Comparison of ENCODE assay signal across 25 mouse cellular contexts in genomic region chr5:81159013-81159412, GRCm38 (mm10).
DNase-seq lines count a peak whose midpoint lies in the region; ATAC-seq and TF ChIP-seq lines count a peak whose summit lies in the region.
"Had no signal": no experiment of that assay in that cellular context is flagged by ENCODE, and none has a peak within 500 bp of the region (broad histone marks: within the 10 kb centered on the region; RNA-seq: fewer than 3 reads in every experiment).

No protein-coding gene starts in this region.

- DNase-seq in cerebellum, postnatal 10 days, result peak; percentile 64 to 71
- DNase-seq in cerebellum, postnatal 36 days, result no peak
- no peak for DNase-seq in forebrain, embryonic 11.5 days (ENCODE audit: low spot score)
- peak in 1 of 2 experiments; percentile 14 for DNase-seq in layer of hippocampus, adult 2 months (ENCODE audit: low spot score in 2 of 2)
- DNase-seq in layer of hippocampus, adult 9-11 months, result no peak
- DNase-seq in midbrain, postnatal 0 days (ENCODE audit: low spot score), result peak; percentile 45
- DNase-seq in midbrain, embryonic 11.5 days (ENCODE audit: low spot score, missing footprints), result no peak
- DNase-seq: adrenal gland, adult 8-10 months; adrenal gland, postnatal 25 days; cerebellum, adult 2 months; cerebellum, adult 9-11 months; embryo, embryonic 11 days; forebrain, postnatal 0 days; gastrocnemius, adult 2 months; gastrocnemius, postnatal 14 days; heart, adult 11 months had no signal

- ATAC-seq in forebrain, embryonic 16.5 days, result 0 out of 2 replicates have a peak, but pooled peaks have one; percentile 9
- ATAC-seq in forebrain, embryonic 11.5 days (replicated peaks; ENCODE audit: low FRiP score), result no peak
- no peak for ATAC-seq in midbrain, postnatal 0 days (ENCODE audit: low FRiP score)
- no peak for ATAC-seq in midbrain, embryonic 11.5 days (ENCODE audit: low FRiP score)
- ATAC-seq: activated CD4-positive, CD25-positive, alpha-beta regulatory T cell, adult 4 months; forebrain, embryonic 13.5 days; forebrain, postnatal 0 days; intestine, embryonic 15.5 days had no signal

- H3K4me1 ChIP-seq in forebrain, embryonic 16.5 days (replicated peaks; ENCODE audit: control insufficient read depth, insufficient read depth, low read length), result peaks cover 10% of the 10 kb centered on the region
- H3K4me1 ChIP-seq in forebrain, embryonic 11.5 days (replicated peaks; ENCODE audit: control insufficient read depth, insufficient read depth, low read length), result no peaks in the 10 kb centered on the region; the same call in 1 of the 2 replicates
- no peaks in the 10 kb centered on the region for H3K4me1 ChIP-seq in midbrain, postnatal 0 days (ENCODE audit: insufficient read depth, low read length)
- peaks cover 14% of the 10 kb centered on the region for H3K4me1 ChIP-seq in midbrain, embryonic 11.5 days (ENCODE audit: control insufficient read depth, insufficient read depth, low read length)
- H3K4me1 ChIP-seq: intestine, embryonic 15.5 days had no signal

- TF ChIP-seq CTCF in layer of hippocampus, adult 2 months (conservative IDR thresholded peaks at IDR 0.05), result no peak
- TF ChIP-seq CTCF in midbrain, postnatal 0 days (IDR thresholded peaks at IDR 0.05), result no peak

- H3K4me3 ChIP-seq in forebrain, embryonic 16.5 days (replicated peaks; ENCODE audit: low read length), result no peak overlapping the region
- no peak overlapping the region for H3K4me3 ChIP-seq in forebrain, embryonic 11.5 days (ENCODE audit: low read depth, low read length)
- H3K4me3 ChIP-seq in layer of hippocampus, adult 2 months, result peak overlapping the region; percentile 32
- H3K4me3 ChIP-seq in midbrain, postnatal 0 days (ENCODE audit: low read depth, low read length), result no peak overlapping the region
- no peak overlapping the region for H3K4me3 ChIP-seq in midbrain, embryonic 11.5 days (ENCODE audit: low read depth, low read length)
- H3K4me3 ChIP-seq: embryonic facial prominence, embryonic 10.5 days; embryonic facial prominence, embryonic 13.5 days; erythroblast, embryonic 14.5 days; forebrain, embryonic 13.5 days; gastrocnemius, adult 2 months; hindbrain, embryonic 13.5 days; intestine, embryonic 15.5 days had no signal

- H3K9ac ChIP-seq in forebrain, embryonic 16.5 days (replicated peaks; ENCODE audit: low read depth, low read length), result no peak overlapping the region
- no peak overlapping the region for H3K9ac ChIP-seq in forebrain, embryonic 11.5 days (ENCODE audit: low read length)
- no peak overlapping the region for H3K9ac ChIP-seq in midbrain, postnatal 0 days (replicated peaks; ENCODE audit: low read length, poor library complexity, severe bottlenecking)
- H3K9ac ChIP-seq in midbrain, embryonic 11.5 days (ENCODE audit: low read length), result no peak overlapping the region
- H3K9ac ChIP-seq: embryonic facial prominence, embryonic 13.5 days; forebrain, embryonic 13.5 days; forebrain, postnatal 0 days; hindbrain, embryonic 13.5 days; intestine, embryonic 15.5 days had no signal

- no peak overlapping the region for H3K27ac ChIP-seq in forebrain, embryonic 16.5 days (ENCODE audit: low read length)
- no peak overlapping the region for H3K27ac ChIP-seq in forebrain, embryonic 11.5 days (ENCODE audit: low read depth, low read length)
- H3K27ac ChIP-seq in layer of hippocampus, adult 2 months, result peak overlapping the region; percentile 4; the same call in 1 of the 2 replicates
- no peak overlapping the region for H3K27ac ChIP-seq in midbrain, postnatal 0 days (ENCODE audit: low read depth, low read length)
- H3K27ac ChIP-seq in midbrain, embryonic 11.5 days (ENCODE audit: low read depth, low read length), result no peak overlapping the region
- H3K27ac ChIP-seq: embryonic facial prominence, embryonic 10.5 days; embryonic facial prominence, embryonic 13.5 days; forebrain, embryonic 13.5 days; gastrocnemius, adult 2 months; hindbrain, embryonic 13.5 days; intestine, embryonic 15.5 days had no signal

- H3K36me3 ChIP-seq in forebrain, embryonic 16.5 days (ENCODE audit: control insufficient read depth, insufficient read depth), result no peaks in the 10 kb centered on the region
- H3K36me3 ChIP-seq in forebrain, embryonic 11.5 days (ENCODE audit: control insufficient read depth, insufficient read depth, low read length), result no peaks in the 10 kb centered on the region
- H3K36me3 ChIP-seq in midbrain, postnatal 0 days (ENCODE audit: insufficient read depth, low read length), result no peaks in the 10 kb centered on the region
- H3K36me3 ChIP-seq in midbrain, embryonic 11.5 days (ENCODE audit: control insufficient read depth, insufficient read depth, low read length), result no peaks in the 10 kb centered on the region
- H3K36me3 ChIP-seq: embryonic facial prominence, embryonic 10.5 days; embryonic facial prominence, embryonic 13.5 days; hindbrain, embryonic 13.5 days; intestine, embryonic 15.5 days had no signal

- WGBS in forebrain, embryonic 16.5 days, result 82% methylated on average over 12 of the region's 12 CpGs
- WGBS in forebrain, embryonic 11.5 days, result 88% methylated on average over 12 of the region's 12 CpGs
- WGBS in midbrain, postnatal 0 days, result 82% methylated on average over 12 of the region's 12 CpGs
- 88% methylated on average over 12 of the region's 12 CpGs for WGBS in midbrain, embryonic 11.5 days

- H3K27me3 ChIP-seq in forebrain, embryonic 16.5 days (replicated peaks; ENCODE audit: control insufficient read depth, insufficient read depth, low read length), result no peaks in the 10 kb centered on the region
- H3K27me3 ChIP-seq in forebrain, embryonic 11.5 days (ENCODE audit: control insufficient read depth, insufficient read depth, low read length), result peaks cover 5% of the 10 kb centered on the region; the same call in 1 of the 2 replicates
- H3K27me3 ChIP-seq in midbrain, postnatal 0 days (ENCODE audit: insufficient read depth, low read length), result no peaks in the 10 kb centered on the region
- H3K27me3 ChIP-seq in midbrain, embryonic 11.5 days (ENCODE audit: control insufficient read depth, insufficient read depth, low read length), result no peaks in the 10 kb centered on the region
- H3K27me3 ChIP-seq: embryonic facial prominence, embryonic 13.5 days; hindbrain, embryonic 13.5 days; intestine, embryonic 15.5 days had no signal

- H3K9me3 ChIP-seq in forebrain, embryonic 16.5 days (ENCODE audit: control insufficient read depth, low read length), result no peaks in the 10 kb centered on the region
- no peaks in the 10 kb centered on the region for H3K9me3 ChIP-seq in forebrain, embryonic 11.5 days (ENCODE audit: control insufficient read depth, low read length)
- no peaks in the 10 kb centered on the region for H3K9me3 ChIP-seq in midbrain, postnatal 0 days (ENCODE audit: low read length)
- H3K9me3 ChIP-seq in midbrain, embryonic 11.5 days (ENCODE audit: control insufficient read depth, low read length), result no peaks in the 10 kb centered on the region
- H3K9me3 ChIP-seq: embryonic facial prominence, embryonic 10.5 days; embryonic facial prominence, embryonic 13.5 days; forebrain, embryonic 13.5 days; hindbrain, embryonic 13.5 days; intestine, embryonic 15.5 days had no signal

- no peak overlapping the region for H3K4me2 ChIP-seq in forebrain, embryonic 16.5 days (ENCODE audit: low read length)
- H3K4me2 ChIP-seq in forebrain, embryonic 11.5 days (ENCODE audit: low read depth, low read length, severe bottlenecking), result no peak overlapping the region
- no peak overlapping the region for H3K4me2 ChIP-seq in midbrain, postnatal 0 days (ENCODE audit: low read depth, low read length, poor library complexity, severe bottlenecking)
- H3K4me2 ChIP-seq in midbrain, embryonic 11.5 days, result no peak overlapping the region
- H3K4me2 ChIP-seq: embryonic facial prominence, embryonic 13.5 days; forebrain, embryonic 13.5 days; heart, embryonic 11.5 days; hindbrain, embryonic 13.5 days; intestine, embryonic 15.5 days had no signal

Comparison
In these comparisons a context has a peak if more than half of its experiments do, and no peak if none do; other contexts are left out.
1. DNase-seq: peak in cerebellum, postnatal 10 days (2 of 2) and midbrain, postnatal 0 days (single experiment); none in cerebellum, postnatal 36 days (0 of 2), forebrain, embryonic 11.5 days (single experiment), layer of hippocampus, adult 9-11 months (single experiment) and midbrain, embryonic 11.5 days (single experiment).